Mouse (Mus musculus): ENCODE measurements around the gene Maml1.

DNA sequence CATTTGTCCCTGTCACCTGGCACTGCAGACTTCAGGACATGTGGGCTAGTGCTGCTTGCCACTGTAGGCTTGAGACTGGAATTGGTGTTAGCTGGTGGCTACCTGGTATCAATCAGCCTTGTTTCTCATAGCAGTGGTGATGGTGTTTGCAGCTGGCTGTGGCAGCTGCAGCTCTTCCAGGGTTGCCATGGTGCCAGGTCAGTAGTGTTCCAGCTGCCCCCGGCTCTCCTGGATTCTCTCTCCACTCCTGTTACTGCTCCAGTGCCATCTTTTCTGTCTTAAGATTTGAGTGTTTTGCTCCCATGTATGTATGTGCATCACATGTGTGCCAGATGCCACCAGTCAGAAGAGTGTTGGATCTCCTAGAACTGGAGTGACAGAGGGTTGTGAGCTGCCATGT is 38.7 kb downstream of the Maml1 start:
- TF ChIP-seq CTCF (conservative IDR thresholded peaks at IDR 0.05; ENCODE audit: insufficient read depth, insufficient read length, low read depth, low read length) (no peak), POLR2A (IDR thresholded peaks at IDR 0.05; ENCODE audit: low read depth, low read length) (no peak)
